Mouse (Mus musculus) midbrain, postnatal 0 days (tissue): Measurements from ENCODE around the gene Syt7. TPM values are rescaled to one million over a fixed set of nuclear protein-coding genes. Genes with fewer than 3 reads are reported as not detected.

Experiments used
- ATAC-seq: fragments of 200-750 bp; cut with Nextera tagmentation; 2 replicates; pipeline ENCODE4 v1.8.0; 2017; ENCODE audit warnings: moderate number of reproducible peaks, mild to moderate bottlenecking, moderate TSS enrichment, moderate library complexity; ENCODE audit not compliant: low FRiP score
- DNase-seq: peaks from one replicate; pipeline ENCODE4 v3.0.0-alpha.2; 2015; ENCODE audit warnings: low spot score
- H3K27ac ChIP-seq: fragments of 300-500 bp; sonication (generic); 2 replicates; pipeline ENCODE4 v1.5.1; 2014; ENCODE audit warnings: low read depth, mild to moderate bottlenecking, low read length, mixed read lengths
- H3K27me3 ChIP-seq: fragments of 300-500 bp; sonication (generic); 2 replicates; pipeline ENCODE4 v1.6.1; 2014; ENCODE audit warnings: low read length, control low read depth, mixed read lengths; ENCODE audit not compliant: insufficient read depth
- H3K36me3 ChIP-seq: fragments of 300-500 bp; sonication (generic); 2 replicates; pipeline ENCODE4 v1.6.1; 2014; ENCODE audit warnings: low read length, control low read depth, mixed read lengths; ENCODE audit not compliant: insufficient read depth
- H3K4me1 ChIP-seq: fragments of 300-500 bp; sonication (generic); 2 replicates; pipeline ENCODE4 v1.6.1; 2014; ENCODE audit warnings: mild to moderate bottlenecking, control low read depth, antibody characterized with exemption, low read length, mixed read lengths; ENCODE audit not compliant: insufficient read depth
- H3K4me2 ChIP-seq: fragments of 300-500 bp; sonication (generic); 2 replicates; pipeline ENCODE4 v1.6.1; 2014; ENCODE audit warnings: low read depth, mild to moderate bottlenecking, low read length, mixed read lengths; ENCODE audit not compliant: poor library complexity, severe bottlenecking
- H3K4me3 ChIP-seq: fragments of 300-500 bp; sonication (generic); 2 replicates; pipeline ENCODE4 v1.5.1; 2014; ENCODE audit warnings: low read depth, mild to moderate bottlenecking, low read length, moderate library complexity
- H3K9ac ChIP-seq: fragments of 300-500 bp; sonication (generic); replicated peaks from 2 replicates; pipeline ENCODE4 v1.6.1; 2014; ENCODE audit warnings: mild to moderate bottlenecking, low read length, moderate library complexity, mixed read lengths; ENCODE audit not compliant: poor library complexity, severe bottlenecking
- H3K9me3 ChIP-seq: fragments of 300-500 bp; sonication (generic); 2 replicates; pipeline ENCODE4 v1.6.1; 2016; ENCODE audit warnings: low read length, control low read depth
- CTCF ChIP-seq: IDR thresholded peaks from 2 replicates; pipeline ENCODE4 v1.5.1; 2016; ENCODE audit warnings: antibody characterized with exemption, mild to moderate bottlenecking
- WGBS: fragments of 180-500 bp; shearing (Covaris S2); extraction: QIAGEN DNeasy Blood & Tissue Kit; methylation state at CpG from one replicate; pipeline ENCODE4 v1.1.7; 2014; 5-methylcytosine and 5-hydroxymethylcytosine counted together
- polyA plus RNA-seq: library from polyadenylated mRNA; unstranded; fragments of >200 nt; fragmentation: Nextera tagmentation; extraction: Ambion mirVana; gene quantifications from 2 replicates; pipeline ENCODE4 v1.2.1, GENCODE M21; 2015
- total RNA-seq: library from RNA; depleted of rRNA; stranded (reverse); fragments of >200 nt; gene quantifications from 2 replicates; pipeline ENCODE4 v1.2.3, GENCODE M21; 2014

The Syt7 gene
- total and polyA plus RNA-seq, 2 experiments from 2014 or later: 19.0 to 140 TPM

DNA sequence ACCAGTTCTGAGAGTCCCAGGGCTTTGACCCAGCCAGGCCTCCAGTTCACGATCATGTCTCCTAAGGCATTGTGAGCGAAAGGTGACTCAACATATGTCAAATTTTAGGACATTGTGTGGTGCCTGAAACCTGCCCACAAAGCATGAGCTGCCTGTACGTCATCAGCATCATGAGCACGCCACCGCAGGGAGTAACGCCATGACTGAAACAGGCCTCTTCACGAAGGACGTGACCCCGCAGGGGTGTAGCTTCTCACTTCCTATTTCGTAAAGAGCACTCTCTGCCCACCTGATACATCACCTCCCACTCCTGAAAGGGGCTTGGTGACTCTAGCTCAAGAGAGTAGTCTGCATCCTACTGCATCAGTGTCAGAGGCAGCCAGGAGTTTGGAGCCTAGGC, 45.0 kb upstream of the Syt7 start:
- TF ChIP-seq CTCF: no peak
- Histone ChIP-seq H3K36me3 (no peaks in the 10 kb centered on the region), H3K4me3 (no peak overlapping the region), H3K4me2 (no peak overlapping the region), H3K4me1 (peaks cover 7% of the 10 kb centered on the region; the same call in 1 of the 2 replicates), H3K9ac (no peak overlapping the region), H3K9me3 (no peaks in the 10 kb centered on the region), H3K27ac (no peak overlapping the region), H3K27me3 (no peaks in the 10 kb centered on the region)
- no peak for DNase-seq
- ATAC-seq: no peak
- 89% methylated on average over 10 of the region's 10 CpGs for WGBS

DNA sequence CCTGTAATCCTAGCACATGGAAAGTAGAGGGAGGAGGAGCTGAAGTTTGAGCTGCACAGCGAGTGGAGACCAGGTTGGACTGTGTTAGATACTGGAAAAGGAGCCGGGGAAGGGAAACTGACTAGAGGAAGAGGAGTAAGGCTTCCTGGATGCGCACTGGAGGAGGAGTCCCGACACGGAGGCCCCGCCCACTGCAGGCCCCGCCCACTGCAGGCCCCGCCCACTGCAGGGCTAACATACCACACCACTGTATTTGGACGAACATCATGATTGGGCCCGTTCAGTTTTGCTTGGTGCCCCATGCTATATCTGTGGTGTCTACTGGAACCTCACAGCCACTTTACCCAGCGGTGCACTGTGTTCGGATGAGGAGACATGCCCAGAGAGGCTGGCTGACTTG, 43.2 kb upstream of the Syt7 start:
- Histone ChIP-seq H3K9ac (no peak overlapping the region), H3K4me3 (no peak overlapping the region), H3K36me3 (no peaks in the 10 kb centered on the region), H3K27ac (no peak overlapping the region), H3K4me2 (no peak overlapping the region), H3K4me1 (no peaks in the 10 kb centered on the region), H3K27me3 (no peaks in the 10 kb centered on the region), H3K9me3 (no peaks in the 10 kb centered on the region)
- no peak for TF ChIP-seq CTCF
- 58% methylated on average over 12 of the region's 12 CpGs for WGBS
- ATAC-seq (no peak), DNase-seq (no peak)

DNA sequence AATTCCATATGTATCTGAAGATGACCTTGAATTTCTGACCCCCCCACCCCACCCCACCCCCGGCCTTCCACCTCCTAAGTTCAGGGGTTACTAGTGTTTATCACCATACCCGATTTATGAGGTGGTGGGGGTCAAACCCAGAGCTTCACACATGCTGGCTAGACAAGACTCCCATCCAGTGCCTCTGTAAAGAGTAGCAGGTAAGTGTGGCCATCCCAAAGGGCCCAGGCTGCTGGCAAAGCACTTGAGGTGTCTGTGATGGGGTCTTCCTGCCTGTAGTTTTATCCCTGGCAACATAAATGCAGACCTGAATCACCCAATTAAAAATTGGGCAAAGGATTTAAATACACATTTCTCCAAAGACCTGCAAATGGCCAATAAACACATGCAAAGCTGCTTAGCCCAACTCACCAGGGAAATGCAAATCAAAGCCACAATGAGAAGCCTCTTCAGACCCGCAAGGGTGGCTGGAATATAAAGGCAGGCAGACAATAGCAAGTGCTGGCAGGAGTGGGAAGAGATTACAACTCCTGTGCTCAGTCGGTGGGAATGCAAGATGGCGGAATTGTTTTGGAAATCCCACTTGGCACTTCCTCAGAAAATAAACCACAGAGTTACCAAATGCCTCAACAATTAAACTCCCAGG, 41.1 kb upstream of the Syt7 start:
- H3K4me3 ChIP-seq: no peak overlapping the region
- ATAC-seq (no peak), DNase-seq (no peak)
- no peaks in the 10 kb centered on the region for H3K27me3 ChIP-seq
- H3K4me1 ChIP-seq: no peaks in the 10 kb centered on the region
- 33% methylated on average over 5 of the region's 5 CpGs for WGBS
- no peaks in the 10 kb centered on the region for H3K36me3 ChIP-seq
- no peak overlapping the region for H3K9ac ChIP-seq
- H3K9me3 ChIP-seq: no peaks in the 10 kb centered on the region
- no peak overlapping the region for H3K4me2 ChIP-seq
- H3K27ac ChIP-seq: no peak overlapping the region
- no peak for TF ChIP-seq CTCF

DNA sequence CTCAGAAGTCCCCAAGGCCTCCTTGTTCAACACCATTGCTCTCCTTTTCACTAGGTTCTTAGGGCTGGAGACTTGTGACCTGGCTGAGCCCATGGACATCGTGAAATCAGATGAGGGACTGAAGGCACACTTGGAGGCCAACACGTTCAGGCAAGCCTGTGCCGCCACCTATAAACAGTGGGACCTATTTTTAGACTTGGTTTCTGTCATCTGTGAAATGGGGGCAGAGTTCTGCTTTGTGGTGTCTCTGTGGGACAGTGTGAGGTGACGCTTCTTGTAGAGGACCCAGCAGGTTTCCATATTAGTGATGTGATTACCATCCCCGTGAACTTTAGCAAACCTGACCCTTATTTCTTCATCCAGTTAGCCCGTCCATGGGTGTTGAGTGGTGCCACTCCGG, 36.7 kb upstream of the Syt7 start:
- TF ChIP-seq CTCF: no peak
- no peaks in the 10 kb centered on the region for H3K36me3 ChIP-seq
- H3K27me3 ChIP-seq: no peaks in the 10 kb centered on the region
- ATAC-seq (no peak), DNase-seq (no peak)
- H3K4me3 ChIP-seq: no peak overlapping the region
- H3K4me2 ChIP-seq: no peak overlapping the region
- H3K27ac ChIP-seq: no peak overlapping the region
- H3K9me3 ChIP-seq: no peaks in the 10 kb centered on the region
- no peak overlapping the region for H3K9ac ChIP-seq
- WGBS: 92% methylated on average over 7 of the region's 7 CpGs
- H3K4me1 ChIP-seq: no peaks in the 10 kb centered on the region; the same call in 1 of the 2 replicates

DNA sequence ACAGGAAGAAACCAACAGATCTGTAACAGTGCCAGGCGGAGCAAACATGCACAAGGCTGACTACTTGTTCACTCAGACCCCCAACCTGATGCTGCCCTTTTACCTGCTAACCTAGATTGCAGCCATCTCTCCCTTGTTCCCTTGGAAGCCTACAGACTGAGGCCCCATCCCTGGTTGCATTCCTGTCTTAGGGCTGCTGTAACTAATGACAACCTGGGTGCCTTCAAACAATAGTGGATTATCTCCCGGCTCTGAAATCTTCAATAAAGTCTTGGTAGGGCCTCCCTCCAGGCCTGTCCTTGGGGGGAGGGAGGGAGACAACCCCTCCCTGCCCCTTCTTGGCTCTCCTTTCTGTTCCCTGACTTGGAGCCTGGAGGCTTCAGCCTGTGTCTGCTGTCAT, 34.1 kb upstream of the Syt7 start:
- no peaks in the 10 kb centered on the region for H3K9me3 ChIP-seq
- TF ChIP-seq CTCF: no peak
- H3K9ac ChIP-seq: no peak overlapping the region
- DNase-seq (peak; percentile 21), ATAC-seq (no peak)
- WGBS: 39% methylated on average over 2 of the region's 2 CpGs
- no peaks in the 10 kb centered on the region for H3K27me3 ChIP-seq
- H3K4me2 ChIP-seq: no peak overlapping the region
- H3K4me1 ChIP-seq: no peaks in the 10 kb centered on the region; the same call in 1 of the 2 replicates
- no peaks in the 10 kb centered on the region for H3K36me3 ChIP-seq
- H3K27ac ChIP-seq: no peak overlapping the region
- H3K4me3 ChIP-seq: no peak overlapping the region

DNA sequence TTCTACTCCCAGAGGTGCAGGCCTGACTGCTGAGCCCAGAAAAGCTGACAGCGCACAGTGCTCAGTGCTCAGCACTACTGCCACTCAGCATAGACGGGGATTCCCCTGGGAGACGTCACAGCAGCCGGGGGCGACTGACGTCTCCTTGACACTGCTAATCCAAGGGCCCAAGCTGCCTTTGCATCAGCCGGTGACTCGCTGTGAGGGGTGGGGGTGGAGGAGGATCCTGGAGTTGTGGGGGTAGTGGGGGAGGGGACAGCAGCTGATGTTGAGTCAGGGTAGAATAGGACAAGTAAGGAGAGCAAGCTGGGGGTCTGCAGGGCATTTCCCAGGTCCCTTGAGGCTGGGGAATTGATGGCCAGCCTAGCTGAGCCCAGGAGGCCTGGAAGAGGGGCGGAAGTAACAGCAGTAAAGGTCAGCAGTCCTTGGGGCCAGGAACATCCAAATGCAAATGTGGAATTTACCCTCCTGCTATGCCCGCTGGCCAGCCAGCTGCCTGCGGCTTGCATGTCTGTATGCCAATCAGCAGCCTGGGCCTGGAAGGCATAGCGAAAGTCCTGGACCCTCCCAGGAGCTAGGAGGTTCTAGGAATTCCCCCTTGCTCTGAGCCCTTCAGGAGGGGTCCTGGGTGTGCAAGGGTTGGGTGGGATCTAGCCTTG, 31.9 kb upstream of the Syt7 start:
- 10% methylated on average over 12 of the region's 12 CpGs for WGBS
- peak; percentile 57; the same call in 1 of the 2 replicates for ATAC-seq
- DNase-seq: peak; percentile 19
- H3K9me3 ChIP-seq: no peaks in the 10 kb centered on the region
- no peak overlapping the region for H3K4me2 ChIP-seq
- H3K27ac ChIP-seq: no peak overlapping the region
- TF ChIP-seq CTCF: no peak
- no peaks in the 10 kb centered on the region for H3K36me3 ChIP-seq
- peak overlapping the region; percentile 9; the same call in 1 of the 2 replicates for H3K9ac ChIP-seq
- H3K4me1 ChIP-seq: no peaks in the 10 kb centered on the region; the same call in 1 of the 2 replicates
- no peaks in the 10 kb centered on the region for H3K27me3 ChIP-seq
- H3K4me3 ChIP-seq: no peak overlapping the region
